Mouse (Mus musculus): Measurements from ENCODE around the gene Runx3.
"Not testable (repeated sequence)": the region's sequence is repeated elsewhere in the genome, so short reads cannot be mapped to it uniquely, and the experiment has no call there.

The Runx3 gene

DNA sequence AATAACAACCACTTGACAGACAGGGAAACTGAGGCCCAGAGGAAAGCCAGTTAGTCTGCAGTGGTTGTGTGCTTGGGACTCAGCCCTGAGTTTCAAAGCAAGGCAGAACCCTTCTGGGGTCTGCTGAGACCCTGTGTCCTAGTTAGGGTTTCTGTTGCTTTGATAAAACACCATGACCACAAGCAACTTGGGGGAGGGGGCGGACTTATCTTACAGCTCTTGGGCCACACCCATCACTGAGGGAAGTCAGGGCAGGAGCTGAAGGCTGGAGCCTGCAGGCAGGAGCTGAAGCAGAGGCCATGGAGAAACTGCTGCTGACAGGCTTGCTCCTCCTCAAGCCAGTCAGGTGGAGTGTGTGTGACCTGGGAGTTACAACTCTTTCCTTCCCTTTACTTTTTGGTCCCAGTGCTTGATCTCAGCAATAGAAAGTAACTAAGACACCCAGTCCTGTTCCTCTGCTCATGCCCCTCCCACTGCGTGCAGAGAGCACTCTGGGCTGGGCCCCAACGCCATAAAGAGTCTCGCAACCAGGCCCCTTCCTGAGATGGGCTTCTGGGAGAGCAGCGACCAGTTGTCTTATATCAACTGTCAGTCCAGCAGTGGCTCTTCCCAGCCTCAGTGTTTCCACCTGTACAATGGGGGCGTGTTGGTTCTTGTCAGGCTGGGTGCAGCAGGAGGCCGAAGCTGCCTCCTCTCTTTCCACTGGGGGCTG is 47.5 kb downstream of the Runx3 start:
- in situ Hi-C loops (cut with MboI, MseI) = no loop called here

DNA sequence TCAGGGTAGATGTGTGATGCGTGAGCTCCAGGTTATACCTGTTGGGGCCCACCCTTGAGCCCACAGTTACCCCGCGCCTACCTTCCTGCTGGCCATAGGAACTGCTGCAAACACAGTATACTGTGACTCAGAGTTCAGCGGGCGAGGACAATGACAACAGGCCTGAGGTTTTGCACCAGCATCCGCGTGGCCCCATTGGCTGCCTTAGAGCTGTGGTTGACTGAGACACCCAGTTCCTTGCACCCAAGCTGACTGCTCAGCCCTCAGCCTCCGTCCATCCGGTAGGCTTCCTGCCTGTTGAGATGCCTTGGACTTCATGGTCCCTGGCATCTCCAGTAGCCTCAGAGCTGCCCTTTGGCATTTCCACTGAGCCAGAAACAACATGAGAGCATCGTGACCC is 48.6 kb downstream of the Runx3 start:
- in situ Hi-C loops (cut with MboI, MseI) = no loop called here

DNA sequence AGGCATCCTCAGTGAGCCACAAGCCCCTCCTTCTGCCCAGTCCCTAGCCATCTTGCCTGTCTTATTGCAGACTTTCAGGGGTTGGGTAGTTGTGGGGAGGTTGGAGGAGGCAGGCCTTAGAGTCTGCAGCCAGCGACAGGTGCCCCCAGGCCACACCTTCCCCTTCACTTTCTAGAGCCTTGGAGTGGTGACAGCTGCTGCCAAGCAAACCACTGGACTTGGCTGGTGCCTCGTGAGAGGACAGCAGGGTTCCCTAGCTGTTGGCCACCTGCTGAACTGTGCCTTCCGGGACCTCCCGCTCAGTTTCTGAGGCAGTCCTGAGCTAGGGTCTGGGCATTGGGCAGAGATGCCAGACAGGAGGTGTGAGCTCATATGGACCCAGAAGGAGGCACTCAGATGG is 49.0 kb downstream of the Runx3 start:
- in situ Hi-C loops (cut with MboI, MseI) = no loop called here

DNA sequence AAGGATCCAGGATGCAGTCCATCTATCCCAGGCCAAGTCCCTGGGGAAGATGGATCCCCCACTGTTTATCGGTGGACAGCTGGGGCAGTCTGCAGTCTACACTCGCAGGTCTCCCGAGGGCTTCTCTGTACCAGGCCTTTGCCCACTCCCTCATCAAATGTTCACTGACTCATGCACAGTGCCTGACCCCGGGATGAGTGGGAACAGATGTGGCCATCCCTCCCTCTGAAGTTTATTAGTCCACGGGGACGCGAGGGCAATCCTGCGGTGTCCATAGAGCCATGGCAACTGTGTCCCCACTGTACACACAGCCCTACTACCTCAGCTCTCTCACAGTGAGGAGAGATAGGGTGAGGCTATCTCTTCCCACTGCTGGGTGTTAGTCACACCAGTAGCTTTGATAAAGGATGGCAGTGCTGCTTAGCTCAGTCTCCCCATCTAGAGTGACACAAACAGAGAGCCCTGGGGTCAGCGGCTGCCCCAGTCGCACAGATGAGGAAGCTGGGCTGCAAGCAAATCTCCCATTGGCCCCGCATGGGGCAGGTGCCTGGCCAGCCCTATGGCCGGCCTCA is 50.9 kb downstream of the Runx3 start:
- in situ Hi-C loops (cut with MboI, MseI) = loop anchor here (10.0 kb wide), 1 partner anchor 1657 kb away; the partner anchor contains the start of gene Kdf1

DNA sequence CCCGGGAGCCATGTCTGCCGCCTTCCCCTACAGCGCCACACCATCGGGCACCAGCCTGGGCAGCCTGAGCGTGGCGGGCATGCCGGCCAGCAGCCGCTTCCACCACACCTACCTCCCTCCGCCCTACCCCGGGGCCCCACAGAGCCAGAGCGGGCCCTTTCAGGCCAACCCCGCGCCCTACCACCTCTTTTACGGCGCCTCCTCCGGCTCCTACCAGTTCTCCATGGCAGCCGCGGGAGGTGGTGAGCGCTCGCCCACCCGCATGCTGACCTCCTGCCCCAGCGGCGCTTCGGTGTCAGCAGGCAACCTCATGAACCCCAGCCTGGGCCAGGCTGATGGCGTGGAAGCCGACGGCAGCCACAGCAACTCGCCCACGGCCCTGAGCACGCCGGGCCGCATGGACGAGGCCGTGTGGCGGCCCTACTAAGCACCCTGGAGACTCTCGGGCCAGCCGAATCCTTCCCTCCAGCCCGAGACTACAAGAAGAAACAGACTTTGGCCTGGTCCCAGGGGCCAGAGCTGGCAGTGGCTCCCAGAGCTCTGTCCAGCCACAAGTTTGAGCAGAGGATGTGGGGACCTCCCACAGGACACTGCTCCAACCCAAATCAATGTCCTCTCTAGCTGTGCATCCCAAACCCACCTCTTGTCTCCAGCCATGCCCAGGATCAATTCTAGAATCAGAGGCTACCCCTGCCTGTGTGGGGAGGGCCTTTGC is 55.1 kb downstream of the Runx3 start:
- in situ Hi-C loops (cut with MboI, MseI) = loop anchor here (10.0 kb wide), 1 partner anchor 1661 kb away; the partner anchor contains the start of gene Kdf1

DNA sequence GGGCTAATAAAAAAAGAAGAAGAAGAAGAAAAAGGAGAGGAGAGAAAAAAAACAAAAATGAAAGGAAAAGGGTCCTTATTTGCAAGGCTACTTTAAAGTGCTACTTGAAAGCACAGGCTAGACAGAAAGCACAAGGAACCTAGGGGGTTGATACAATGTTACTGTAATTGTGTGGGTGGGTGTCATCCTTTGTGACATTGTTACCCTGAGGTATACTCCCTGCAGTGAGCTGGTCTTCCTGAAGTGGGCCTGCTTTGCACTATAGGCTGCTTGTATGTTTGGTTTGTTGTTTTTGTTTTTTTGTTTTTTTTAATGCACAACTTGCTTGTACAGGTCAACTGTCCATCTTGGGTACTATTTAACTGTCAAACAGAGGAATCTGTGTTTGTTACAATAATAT is 57.1 kb downstream of the Runx3 start:
- in situ Hi-C loops (cut with MboI, MseI) = loop anchor here (10.0 kb wide), 1 partner anchor 1663 kb away; the partner anchor contains the start of gene Kdf1

DNA sequence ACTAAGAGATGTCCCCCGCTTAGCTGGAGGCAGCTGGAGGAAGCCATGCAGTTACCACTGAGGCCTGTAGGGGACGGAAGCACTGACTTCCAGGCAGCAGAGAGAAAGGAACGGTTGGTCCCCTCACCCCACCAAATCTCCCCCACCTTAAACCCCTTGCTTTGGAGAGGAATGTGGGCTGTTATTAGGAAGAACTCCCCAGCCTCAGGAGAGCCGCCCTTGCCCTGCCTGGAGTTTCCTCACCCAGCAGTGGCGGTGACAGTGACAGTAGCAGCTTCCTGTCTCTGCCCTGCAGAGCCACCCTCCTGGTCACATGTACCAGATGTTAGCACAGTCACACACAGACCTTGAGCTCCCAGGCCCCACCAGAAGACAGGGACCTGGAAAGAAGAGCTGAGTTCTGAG is 58.6 kb downstream of the Runx3 start:
- in situ Hi-C loops (cut with MboI, MseI) = loop anchor here (10.0 kb wide), 1 partner anchor 1664 kb away; the partner anchor contains the start of gene Kdf1

DNA sequence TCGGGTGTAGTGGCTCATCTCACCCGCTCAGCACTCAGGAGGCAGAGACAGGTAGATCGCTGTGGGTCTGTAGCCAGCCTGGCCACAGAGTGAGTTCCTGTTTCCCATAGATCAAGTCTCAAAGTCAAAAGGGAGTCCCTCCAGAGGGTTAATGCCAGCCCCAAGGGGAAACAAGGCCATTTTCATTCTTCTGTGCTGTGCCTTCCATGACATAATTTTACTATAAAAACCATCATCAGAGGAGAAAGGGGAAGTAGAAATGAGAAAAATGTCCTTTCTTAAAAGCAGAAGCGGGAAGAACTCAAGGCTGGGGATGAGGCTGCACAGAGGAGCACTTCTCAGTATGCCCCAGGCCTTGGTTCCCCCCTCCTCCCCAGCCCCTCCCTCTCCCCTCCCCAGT is 61.4 kb downstream of the Runx3 start:
- in situ Hi-C loops (cut with MboI, MseI) = no loop called here

DNA sequence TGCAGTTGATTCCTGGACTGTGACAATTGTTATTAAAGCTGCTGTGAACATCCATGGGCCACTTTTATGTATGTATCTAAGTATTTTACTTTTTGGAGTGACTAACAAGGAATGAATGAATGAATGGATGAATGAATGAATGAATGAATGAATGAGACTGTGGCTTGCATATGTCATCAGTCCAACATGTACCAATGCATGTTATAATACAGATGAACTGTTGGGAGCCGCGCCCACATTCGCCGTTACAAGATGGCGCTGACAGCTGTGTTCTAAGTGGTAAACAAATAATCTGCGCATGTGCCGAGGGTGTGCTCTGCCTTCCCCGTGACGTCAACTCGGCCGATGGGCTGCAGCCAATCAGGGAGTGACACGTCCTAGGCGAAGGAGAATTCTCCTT is 63.8 kb downstream of the Runx3 start:
- in situ Hi-C loops (cut with MboI, MseI) = not testable (repeated sequence)

DNA sequence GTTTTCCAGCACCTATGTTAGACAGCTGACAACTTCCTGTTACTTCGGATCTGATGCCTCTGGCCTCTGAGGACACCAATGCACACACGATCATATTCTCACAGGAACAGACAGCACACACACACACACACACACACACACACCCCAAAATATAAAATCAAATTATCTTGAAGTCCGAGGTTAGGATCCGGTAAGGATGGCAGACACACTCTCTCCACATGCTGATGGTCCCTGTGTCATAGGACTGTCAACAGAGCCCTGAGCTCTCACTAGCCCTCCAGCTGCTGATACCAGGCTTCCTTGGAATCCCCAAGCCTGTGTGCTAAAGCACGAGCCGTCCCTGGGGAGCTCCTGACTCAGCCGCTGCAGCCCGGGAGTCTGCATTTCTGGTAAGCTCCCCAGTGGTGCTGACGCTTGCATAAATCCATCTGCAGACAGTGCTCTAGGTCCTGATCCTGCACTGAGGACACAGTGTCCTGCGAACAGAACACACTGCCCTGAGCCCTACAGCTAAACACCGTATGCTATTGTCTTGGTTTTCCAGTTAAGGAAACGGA is 69.1 kb downstream of the Runx3 start:
- in situ Hi-C loops (cut with MboI, MseI) = no loop called here

DNA sequence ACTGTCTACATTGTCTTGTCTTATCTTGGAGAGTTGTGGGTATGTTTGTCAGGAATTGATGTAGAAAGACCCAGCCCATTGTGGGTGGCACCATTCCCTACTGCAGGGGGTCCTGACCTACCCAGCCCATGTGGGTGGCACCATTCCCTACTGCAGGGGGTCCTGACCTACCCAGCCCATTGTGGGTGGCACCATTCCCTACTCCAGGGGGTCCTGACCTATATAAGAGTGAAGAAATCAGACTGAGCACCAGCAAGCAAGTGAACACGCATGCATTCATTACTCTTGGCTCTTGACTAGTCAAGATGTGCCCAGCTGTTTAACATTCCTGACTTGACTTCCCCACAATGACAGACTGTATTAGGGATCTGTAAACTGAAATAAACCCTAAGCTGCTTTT is 69.9 kb downstream of the Runx3 start:
- in situ Hi-C loops (cut with MboI, MseI) = no loop called here

DNA sequence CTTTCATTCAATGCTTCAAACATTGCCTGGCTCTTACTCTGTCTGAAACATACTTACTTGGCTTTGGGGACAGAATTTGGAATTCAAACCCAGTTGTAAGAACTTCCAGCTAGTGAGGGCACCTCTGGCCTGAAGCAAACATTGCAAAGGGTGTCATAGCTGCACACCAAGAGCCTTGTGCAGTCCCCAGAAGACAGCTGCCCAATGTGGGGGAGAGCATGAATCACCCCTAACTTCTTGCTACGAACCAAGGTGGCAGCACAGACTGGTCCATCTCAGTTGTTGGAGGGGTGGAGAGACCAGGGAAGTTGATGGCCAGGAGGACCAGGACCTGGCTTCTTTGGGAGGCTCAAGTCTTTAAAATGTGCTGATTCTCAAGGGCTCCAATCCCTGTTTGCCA is 70.7 kb downstream of the Runx3 start:
- in situ Hi-C loops (cut with MboI, MseI) = no loop called here

DNA sequence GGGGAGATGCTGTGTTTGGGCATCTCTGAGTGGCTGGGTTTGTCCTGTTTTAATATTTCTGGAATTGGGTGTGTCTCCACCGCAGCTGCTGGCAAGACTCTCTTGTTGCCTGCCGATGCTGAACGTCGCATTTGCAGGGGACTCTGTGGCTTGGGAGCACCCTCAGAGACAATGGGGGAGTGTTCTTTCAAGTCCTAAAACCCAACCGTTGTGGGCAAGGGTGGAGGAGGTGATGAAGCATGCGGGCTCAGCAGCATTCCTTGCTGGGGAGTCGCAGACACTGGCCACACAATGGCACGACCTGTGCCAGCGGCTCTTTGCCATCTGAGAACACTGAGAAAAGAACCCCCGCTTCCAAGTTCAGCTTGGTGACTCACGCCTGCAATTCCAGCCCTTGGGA is 71.2 kb downstream of the Runx3 start:
- in situ Hi-C loops (cut with MboI, MseI) = no loop called here

DNA sequence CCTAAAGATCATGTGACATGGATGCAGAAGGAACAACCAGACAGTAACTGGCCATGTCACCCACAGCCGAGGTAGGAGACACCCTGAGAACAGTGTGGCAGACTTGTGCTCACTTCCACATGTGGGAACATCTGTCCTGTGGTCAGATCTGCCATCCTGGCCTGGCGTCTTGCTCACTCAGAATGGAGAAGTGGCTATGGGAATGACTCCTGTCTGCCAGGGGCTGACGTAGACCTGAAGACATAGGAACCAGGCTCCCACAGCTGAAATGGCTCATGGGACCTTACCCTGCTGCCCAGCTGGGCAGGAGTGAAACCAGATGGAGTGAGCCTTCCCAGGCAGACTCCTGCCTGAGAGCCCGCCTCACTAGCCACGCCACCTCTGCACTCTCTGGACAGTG is 72.4 kb downstream of the Runx3 start:
- in situ Hi-C loops (cut with MboI, MseI) = no loop called here

DNA sequence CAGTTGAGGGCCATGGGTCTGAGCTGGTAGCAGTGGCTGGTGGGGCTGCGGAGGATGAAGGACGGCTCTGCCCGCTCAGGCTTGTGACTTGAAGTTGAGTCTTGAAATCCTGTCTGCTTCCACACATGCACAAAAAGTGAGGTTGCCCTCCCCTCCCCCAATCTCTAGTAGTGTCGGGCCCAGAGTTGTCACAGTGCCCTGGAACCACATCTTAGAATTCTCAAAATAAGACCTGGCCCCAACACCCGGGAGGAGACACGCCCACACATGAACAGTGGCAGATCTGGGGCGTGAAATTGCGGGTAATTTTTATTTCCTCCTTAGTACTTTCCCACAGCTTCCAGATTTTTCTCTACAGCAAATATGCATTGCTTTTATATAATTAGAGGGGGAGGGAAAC is 77.4 kb downstream of the Runx3 start:
- in situ Hi-C loops (cut with MboI, MseI) = no loop called here

DNA sequence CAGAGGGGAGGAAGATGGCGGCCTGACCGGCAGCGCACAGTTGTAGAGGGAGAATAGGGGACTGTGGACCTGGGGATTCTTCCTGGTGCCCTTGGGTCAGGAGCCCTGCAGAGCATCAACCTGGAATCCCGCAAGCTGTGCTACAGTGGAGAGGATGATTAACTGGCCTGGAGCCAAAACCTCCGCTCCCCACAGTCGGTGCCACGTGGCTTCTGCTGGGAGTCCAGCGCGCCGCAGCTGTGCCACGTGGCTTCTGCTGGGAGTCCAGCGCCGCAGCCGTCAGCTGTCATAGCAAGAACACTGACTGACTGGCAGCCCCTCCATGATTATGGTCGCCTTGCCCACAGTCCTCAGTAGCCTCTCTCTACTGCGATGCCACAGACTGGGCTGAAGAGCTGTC is 81.3 kb downstream of the Runx3 start:
- in situ Hi-C loops (cut with MboI, MseI) = no loop called here

DNA sequence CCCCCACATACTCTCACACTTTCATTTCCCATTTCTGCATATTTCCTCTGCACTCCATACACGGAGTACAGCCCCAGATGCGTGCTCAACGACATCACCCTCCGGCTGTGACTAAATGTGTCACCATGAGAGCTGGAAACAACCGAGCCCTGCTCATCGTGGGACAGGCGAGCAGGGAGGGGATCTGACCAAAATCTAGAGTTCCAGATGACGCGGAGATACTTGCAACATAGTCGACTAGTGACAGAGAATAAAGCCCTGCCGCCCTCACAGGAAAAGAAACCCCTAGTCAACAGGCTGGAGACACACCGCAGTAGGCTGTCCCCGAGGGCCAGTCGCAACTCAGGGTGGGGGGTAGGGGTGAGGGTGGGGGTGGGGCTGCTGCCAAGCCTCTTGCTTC is 82.8 kb downstream of the Runx3 start:
- in situ Hi-C loops (cut with MboI, MseI) = no loop called here

DNA sequence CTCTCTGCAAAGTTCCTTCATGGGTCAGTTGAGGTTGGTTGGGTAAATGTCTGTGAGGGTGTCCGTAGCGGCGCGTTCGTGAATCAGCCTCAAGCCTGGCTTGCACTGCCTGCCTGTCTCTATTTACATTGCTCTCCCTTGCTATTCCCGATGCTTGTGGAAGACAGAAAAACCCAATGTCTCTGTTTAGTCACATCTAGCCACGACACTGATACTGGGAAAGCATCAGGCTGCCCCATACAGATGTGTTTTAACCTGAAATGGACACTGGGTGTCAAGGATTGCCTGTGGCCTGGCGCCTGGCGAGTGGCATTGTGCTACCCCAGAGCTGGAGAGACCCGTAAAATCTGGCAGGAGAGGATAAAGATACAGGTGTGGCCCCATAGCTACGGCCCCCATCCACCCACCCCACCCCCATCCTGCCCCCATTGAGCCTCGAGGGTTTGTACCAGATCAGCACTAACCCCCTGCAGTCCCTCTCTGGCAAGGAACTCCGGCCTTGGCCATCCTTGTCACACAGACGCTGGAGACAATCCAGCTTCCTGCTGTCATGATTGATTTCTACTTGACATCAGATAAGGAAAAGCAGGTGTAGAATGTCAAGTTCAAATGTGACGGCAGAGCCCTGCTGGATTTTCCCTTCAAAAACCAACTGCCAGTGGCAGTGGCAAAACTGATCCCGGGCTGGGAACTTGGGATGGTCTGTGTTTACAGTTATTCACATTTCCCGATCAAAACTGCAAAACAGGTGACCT is 83.5 kb downstream of the Runx3 start:
- in situ Hi-C loops (cut with MboI, MseI) = no loop called here

DNA sequence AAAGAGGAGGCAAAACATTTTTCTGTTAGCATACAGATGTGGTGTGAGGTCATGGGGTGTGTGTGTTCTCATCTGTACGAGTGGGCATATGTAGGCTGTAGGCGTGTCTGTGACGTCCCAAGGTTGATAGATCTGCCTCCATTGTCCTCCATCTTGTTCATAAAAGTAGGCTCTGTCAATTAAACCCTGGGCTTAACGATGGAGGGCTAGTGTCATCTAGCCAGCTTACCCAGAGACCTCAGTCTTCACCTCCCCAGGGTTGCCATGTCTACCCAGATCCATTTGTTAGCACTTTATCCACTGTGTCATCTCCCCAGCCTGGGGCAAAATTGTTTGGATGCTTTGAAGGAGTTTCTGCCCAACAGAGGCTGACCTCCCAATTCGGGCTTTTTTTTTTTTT is 84.2 kb downstream of the Runx3 start:
- in situ Hi-C loops (cut with MboI, MseI) = no loop called here

DNA sequence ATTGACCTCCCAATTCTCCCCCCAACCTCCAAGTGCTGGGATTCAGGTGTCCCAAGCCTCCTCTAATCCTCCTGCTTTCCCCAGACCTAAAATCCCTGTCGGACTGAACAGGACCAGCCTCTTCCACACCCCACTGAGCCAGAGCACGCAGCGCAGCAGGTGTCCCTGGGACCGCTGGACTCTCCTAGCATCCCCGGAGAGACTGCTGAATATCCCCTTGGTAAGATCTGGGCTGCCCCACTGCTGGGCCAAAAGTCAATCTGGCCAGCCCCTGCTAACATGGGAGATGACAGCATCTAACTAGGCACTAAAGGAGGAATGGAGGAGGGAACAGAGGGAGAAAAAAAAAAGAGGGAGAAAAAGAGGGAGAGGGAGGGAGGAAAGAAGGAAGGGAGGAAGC is 84.8 kb downstream of the Runx3 start:
- in situ Hi-C loops (cut with MboI, MseI) = no loop called here

DNA sequence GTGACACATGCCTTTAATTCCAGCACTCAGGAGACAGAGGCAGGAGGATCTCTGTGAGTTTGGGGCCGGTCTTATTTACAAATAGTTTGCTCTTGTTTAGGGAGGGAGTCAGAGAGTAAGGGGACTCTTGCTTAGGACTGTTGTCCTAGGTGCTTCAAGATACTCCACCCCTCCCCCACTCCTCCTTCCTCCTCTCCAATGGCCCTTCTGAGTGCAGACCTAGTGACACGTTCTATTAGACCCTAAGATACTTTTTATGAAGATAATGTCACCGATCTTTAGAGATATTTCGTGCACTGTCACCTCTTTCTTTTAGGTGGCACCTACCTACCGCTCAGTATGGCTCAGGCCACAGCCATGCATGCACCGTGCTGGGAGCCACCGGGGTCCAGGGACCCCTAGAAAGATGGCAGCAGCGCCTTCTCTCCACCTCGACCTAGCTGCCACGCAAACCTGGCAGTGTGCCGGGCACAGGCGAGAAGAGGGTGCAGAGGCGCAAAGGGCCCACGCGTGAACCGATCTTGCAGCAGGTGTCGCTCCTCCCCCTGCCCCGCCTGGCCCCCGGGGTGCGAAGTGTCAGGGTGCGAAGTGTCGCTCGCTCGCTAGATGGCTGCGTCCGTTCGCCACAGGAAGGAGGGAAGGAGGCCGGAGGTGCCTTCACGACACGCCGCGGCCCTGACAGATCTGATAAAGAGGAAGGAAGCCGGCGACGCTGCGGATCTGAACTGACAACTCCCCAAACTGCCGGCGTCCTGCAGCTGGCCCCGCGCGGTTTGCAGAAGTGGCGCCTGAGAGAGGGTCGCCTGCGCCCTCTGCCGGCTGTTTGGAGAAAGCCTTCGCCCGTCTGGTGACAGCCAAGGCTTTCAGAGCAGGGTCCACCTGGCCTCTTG is 85.5 kb downstream of the Runx3 start:
- in situ Hi-C loops (cut with MboI, MseI) = no loop called here

Data from T-helper 2 cell (primary cell).